ENCODE assay signal across 11 mouse cellular contexts in the genomic region with DNA sequence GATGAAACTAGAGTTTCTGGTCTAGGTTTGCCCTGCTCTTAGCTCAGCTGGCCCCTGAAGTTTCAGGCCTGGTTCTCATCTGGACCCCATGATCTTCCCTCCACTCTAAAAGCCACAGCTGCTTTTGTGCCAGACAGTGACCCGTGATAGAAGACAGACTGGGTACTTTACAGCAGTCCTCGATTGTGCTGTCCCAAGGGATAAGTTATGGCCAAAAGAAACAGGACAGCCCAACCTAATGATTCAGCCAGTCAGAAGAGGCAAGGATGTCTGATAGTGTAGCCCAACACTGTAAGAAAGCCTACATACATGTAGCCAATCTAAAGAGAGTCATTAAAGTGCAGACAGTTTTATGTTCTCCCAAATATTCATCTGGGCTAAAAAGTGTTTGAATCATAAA.
DNase-seq lines count a peak whose midpoint lies in the region; ATAC-seq and TF ChIP-seq lines count a peak whose summit lies in the region.
"Had no signal": no experiment of that assay in that cellular context is flagged by ENCODE, and none has a peak within 500 bp of the region (broad histone marks: within the 10 kb centered on the region; RNA-seq: fewer than 3 reads in every experiment).

No protein-coding gene starts in this region.

- no peak for TF ChIP-seq POLR2A in heart, adult 2 months (IDR thresholded peaks at IDR 0.05; ENCODE audit: insufficient read depth, low read depth, low read length)

- TF ChIP-seq EP300 in heart, adult 2 months (IDR thresholded peaks at IDR 0.05; ENCODE audit: insufficient read depth, low read depth, low read length), result 0 out of 2 replicates have a peak, but pooled peaks have one; percentile 9

- no peak for TF ChIP-seq CTCF in heart, adult 2 months (IDR thresholded peaks at IDR 0.05)

- H3K4me1 ChIP-seq in embryonic facial prominence, embryonic 13.5 days, result peaks cover 15% of the 10 kb centered on the region
- peaks cover 12% of the 10 kb centered on the region for H3K4me1 ChIP-seq in heart, adult 2 months (ENCODE audit: control insufficient read depth, insufficient read depth, low read length)
- H3K4me1 ChIP-seq: limb, embryonic 12.5 days had no signal

- no peaks in the 10 kb centered on the region for H3K79me2 ChIP-seq in heart, adult 2 months (replicated peaks; ENCODE audit: control insufficient read depth, insufficient read depth, low read length)

- WGBS in embryonic facial prominence, embryonic 13.5 days, result 46% methylated on average over 2 of the region's 2 CpGs
- WGBS in heart, adult 2 months, result 23% methylated on average over 2 of the region's 2 CpGs

- H3K4me3 ChIP-seq in embryonic facial prominence, embryonic 13.5 days, result no peak overlapping the region
- H3K4me3 ChIP-seq in heart, adult 2 months, result no peak overlapping the region
- H3K4me3 ChIP-seq: layer of hippocampus, adult 2 months; limb, embryonic 12.5 days had no signal

- H3K27me3 ChIP-seq in embryonic facial prominence, embryonic 13.5 days, result no peaks in the 10 kb centered on the region
- no peaks in the 10 kb centered on the region for H3K27me3 ChIP-seq in heart, adult 2 months (ENCODE audit: control insufficient read depth, insufficient read depth, low read length)
- H3K27me3 ChIP-seq: limb, embryonic 12.5 days had no signal

- H3K9me3 ChIP-seq in embryonic facial prominence, embryonic 13.5 days, result no peaks in the 10 kb centered on the region
- H3K9me3 ChIP-seq: limb, embryonic 12.5 days had no signal

- H3K36me3 ChIP-seq in embryonic facial prominence, embryonic 13.5 days, result no peaks in the 10 kb centered on the region
- peaks cover 5% of the 10 kb centered on the region; the same call in 1 of the 2 replicates for H3K36me3 ChIP-seq in heart, adult 2 months (ENCODE audit: control insufficient read depth, insufficient read depth, low read length)
- H3K36me3 ChIP-seq: limb, embryonic 12.5 days had no signal

- ATAC-seq in embryonic facial prominence, embryonic 13.5 days (ENCODE audit: insufficient number of reproducible peaks, insufficient read depth, low FRiP score, low TSS enrichment, low read depth), result no peak

- intact Hi-C loops in heart, adult 2 months (cut with DNase I), result no loop called here
- intact Hi-C loops in heart, postnatal 36 days (cut with DNase I), result no loop called here

- peak overlapping the region; percentile 55 for H3K27ac ChIP-seq in embryonic facial prominence, embryonic 13.5 days
- H3K27ac ChIP-seq in heart, adult 2 months, result peak overlapping the region; percentile 42
- H3K27ac ChIP-seq: layer of hippocampus, adult 2 months; limb, embryonic 12.5 days had no signal

- no peak overlapping the region for H3K4me2 ChIP-seq in embryonic facial prominence, embryonic 13.5 days
- H3K4me2 ChIP-seq: limb, embryonic 12.5 days had no signal

- DNase-seq in kidney, postnatal 10 days, result peak; percentile 31
- DNase-seq in kidney, adult 11 months, result no peak
- peak; percentile 22 to 27 for DNase-seq in heart, adult 2 months
- peak; percentile 18 to 22 for DNase-seq in heart, postnatal 36 days
- DNase-seq in right cerebral cortex, postnatal 10 days (ENCODE audit: low spot score in 2 of 2), result no peak
- DNase-seq in spleen, adult 12 weeks (ENCODE audit: low spot score), result no peak
- no peak for DNase-seq in thymus, postnatal 25 days
- DNase-seq: cerebellum, adult 2 months had no signal

- H3K9ac ChIP-seq in embryonic facial prominence, embryonic 13.5 days, result no peak overlapping the region
- no peak overlapping the region for H3K9ac ChIP-seq in heart, adult 2 months (ENCODE audit: low read depth, low read length)
- H3K9ac ChIP-seq: limb, embryonic 12.5 days had no signal

Comparison
In these comparisons a context has a peak if more than half of its experiments do, and no peak if none do; other contexts are left out.
1. DNase-seq: peak in kidney, postnatal 10 days (single experiment), heart, adult 2 months (2 of 2) and heart, postnatal 36 days (2 of 2); none in kidney, adult 11 months (single experiment), right cerebral cortex, postnatal 10 days (0 of 2), spleen, adult 12 weeks (single experiment) and thymus, postnatal 25 days (single experiment).